Mouse (Mus musculus) ovary, postnatal 36 days (tissue): ENCODE measurements around the gene Igfbp5.

Source experiments
- DNase-seq: peaks from one replicate; pipeline ENCODE4 v3.0.0; 2022; ENCODE audit warnings: low spot score, mixed read lengths

The Igfbp5 gene

GRCm38 (mm10) chr1:72874287-72875211 lies at the start of gene Igfbp5:
Igfbp5 (minus strand) TSS chr1:72874884.
- peak; percentile 83 for DNase-seq

GRCm38 (mm10) chr1:72914815-72915214 lies 40.1 kb upstream of the Igfbp5 start:
- DNase-seq = peak; percentile 46

- DNase-seq = no peak
Observed at GRCm38 (mm10) chr1:72913073-72913472, 38.4 kb upstream of the Igfbp5 start.

- no peak for DNase-seq
Observed at GRCm38 (mm10) chr1:72895821-72896220, 21.1 kb upstream of the Igfbp5 start.

- no peak for DNase-seq
Observed at GRCm38 (mm10) chr1:72887910-72888309, 13.2 kb upstream of the Igfbp5 start.

GRCm38 (mm10) chr1:72885819-72886169 lies 11.1 kb upstream of the Igfbp5 start:
- DNase-seq = no peak

GRCm38 (mm10) chr1:72885111-72885818 lies 10.6 kb upstream of the Igfbp5 start:
- no peak for DNase-seq

- DNase-seq = no peak
Observed at GRCm38 (mm10) chr1:72879319-72879634, 4.6 kb upstream of the Igfbp5 start.

- DNase-seq = no peak
Observed at GRCm38 (mm10) chr1:72878473-72879318, 4.0 kb upstream of the Igfbp5 start.

- DNase-seq = no peak
Observed at GRCm38 (mm10) chr1:72877892-72878291, 3.2 kb upstream of the Igfbp5 start.

GRCm38 (mm10) chr1:72876111-72876510 lies 1.4 kb upstream of the Igfbp5 start:
- no peak for DNase-seq

- no peak for DNase-seq
Observed at GRCm38 (mm10) chr1:72875708-72876107, 1.0 kb upstream of the Igfbp5 start.

- DNase-seq = peak; percentile 57
Observed at GRCm38 (mm10) chr1:72873511-72874286, 985 bp downstream of the Igfbp5 start.

- DNase-seq = no peak
Observed at GRCm38 (mm10) chr1:72873078-72873477, 1.6 kb downstream of the Igfbp5 start.

- peak; percentile 62 for DNase-seq
Observed at GRCm38 (mm10) chr1:72872521-72872920, 2.2 kb downstream of the Igfbp5 start.

GRCm38 (mm10) chr1:72871697-72872411 lies 2.8 kb downstream of the Igfbp5 start:
- no peak for DNase-seq

- DNase-seq = no peak
Observed at GRCm38 (mm10) chr1:72871337-72871696, 3.4 kb downstream of the Igfbp5 start.

GRCm38 (mm10) chr1:72870615-72871336 lies 3.9 kb downstream of the Igfbp5 start:
- peak; percentile 85 for DNase-seq

GRCm38 (mm10) chr1:72869681-72870614 lies 4.7 kb downstream of the Igfbp5 start:
- DNase-seq = peak; percentile 79
